Mouse (Mus musculus) cerebellum, adult 9-10 months (tissue): ENCODE data around the gene Trim71.

Source experiments
- DNase-seq: peaks from one replicate; pipeline ENCODE4 v3.0.0; 2022

The Trim71 gene

GRCm38 (mm10) chr9:114477019-114477418 lies 87.2 kb downstream of the Trim71 start:
- no peak for DNase-seq

GRCm38 (mm10) chr9:114471892-114472291 lies 92.3 kb downstream of the Trim71 start:
- DNase-seq = no peak

- DNase-seq = no peak
These were observed 95.5 kb downstream of the Trim71 start for GRCm38 (mm10) chr9:114468701-114469100.

GRCm38 (mm10) chr9:114468217-114468616 lies 96.0 kb downstream of the Trim71 start:
- no peak for DNase-seq

- DNase-seq = no peak
These were observed 97.3 kb downstream of the Trim71 start for GRCm38 (mm10) chr9:114466871-114467270.

- DNase-seq = no peak
These were observed 98.7 kb downstream of the Trim71 start for GRCm38 (mm10) chr9:114465442-114465841.

GRCm38 (mm10) chr9:114462569-114462968 lies 101.6 kb downstream of the Trim71 start:
- DNase-seq = no peak

GRCm38 (mm10) chr9:114458436-114458835 lies 105.7 kb downstream of the Trim71 start:
- no peak for DNase-seq
